Mouse (Mus musculus) C2C12 (cell line): ENCODE results near the gene Ap3b2. TPM values are rescaled to one million over a fixed set of nuclear protein-coding genes. Genes with fewer than 3 reads are reported as not detected.

Experiments used
- H3K27me3 ChIP-seq: one replicate; pipeline ENCODE4 v1.6.1; 2011; ENCODE audit not compliant: control insufficient read depth, insufficient read depth, insufficient read length
- H3K36me3 ChIP-seq: one replicate; pipeline ENCODE4 v1.6.1; 2011; ENCODE audit not compliant: control insufficient read depth, insufficient read depth
- H3K4me3 ChIP-seq: one replicate; pipeline ENCODE4 v1.5.1; 2011; ENCODE audit warnings: mild to moderate bottlenecking, control low read depth; ENCODE audit not compliant: poor library complexity, insufficient read depth, severe bottlenecking
- H3K79me2 ChIP-seq: one replicate; pipeline ENCODE4 v1.6.1; 2011; ENCODE audit not compliant: control insufficient read depth, insufficient read depth
- H3K79me3 ChIP-seq: one replicate; pipeline ENCODE4 v1.6.1; 2011; ENCODE audit warnings: low read depth, control low read depth
- H3ac ChIP-seq: one replicate; pipeline ENCODE3; 2011; ENCODE audit warnings: low read depth; ENCODE audit not compliant: control insufficient read depth, insufficient read length
- CEBPB ChIP-seq: IDR thresholded peaks from one replicate; pipeline ENCODE4 v1.6.1; 2011; ENCODE audit warnings: low read depth, mild to moderate bottlenecking, control low read depth, moderate library complexity
- CTCF ChIP-seq: IDR thresholded peaks from one replicate; pipeline ENCODE4 v1.5.1; 2011; ENCODE audit not compliant: control insufficient read depth, insufficient read depth, insufficient read length
- FOSL1 ChIP-seq: IDR thresholded peaks from one replicate; pipeline ENCODE4 v1.8.0; 2011; ENCODE audit warnings: mild to moderate bottlenecking, low read length; ENCODE audit not compliant: poor library complexity, insufficient read depth, severe bottlenecking
- MAX ChIP-seq: IDR thresholded peaks from one replicate; pipeline ENCODE4 v1.6.1; 2011; ENCODE audit warnings: mild to moderate bottlenecking, control low read depth
- MYOD1 ChIP-seq: IDR thresholded peaks from one replicate; pipeline ENCODE4 v1.6.1; 2011; ENCODE audit warnings: low read depth; ENCODE audit not compliant: control insufficient read depth, insufficient read length
- MYOG ChIP-seq: IDR thresholded peaks from one replicate; pipeline ENCODE4 v1.6.1; 2011; ENCODE audit not compliant: control insufficient read depth, insufficient read length; ENCODE audit errors: extremely low read depth
- USF1 ChIP-seq: IDR thresholded peaks from one replicate; pipeline ENCODE4 v1.6.1; 2011; ENCODE audit warnings: low read depth, mild to moderate bottlenecking, control low read depth, moderate library complexity
- polyA plus RNA-seq: library from polyadenylated mRNA; unstranded; fragments of >200 nt; fragmentation: generic; extraction: Trizol; gene quantifications from one replicate; pipeline ENCODE4 v1.2.1, GENCODE M21; 2012; ENCODE audit warnings: missing spikeins

Ap3b2 gene
- polyA plus RNA-seq, 1 experiment, result not detected

DNA sequence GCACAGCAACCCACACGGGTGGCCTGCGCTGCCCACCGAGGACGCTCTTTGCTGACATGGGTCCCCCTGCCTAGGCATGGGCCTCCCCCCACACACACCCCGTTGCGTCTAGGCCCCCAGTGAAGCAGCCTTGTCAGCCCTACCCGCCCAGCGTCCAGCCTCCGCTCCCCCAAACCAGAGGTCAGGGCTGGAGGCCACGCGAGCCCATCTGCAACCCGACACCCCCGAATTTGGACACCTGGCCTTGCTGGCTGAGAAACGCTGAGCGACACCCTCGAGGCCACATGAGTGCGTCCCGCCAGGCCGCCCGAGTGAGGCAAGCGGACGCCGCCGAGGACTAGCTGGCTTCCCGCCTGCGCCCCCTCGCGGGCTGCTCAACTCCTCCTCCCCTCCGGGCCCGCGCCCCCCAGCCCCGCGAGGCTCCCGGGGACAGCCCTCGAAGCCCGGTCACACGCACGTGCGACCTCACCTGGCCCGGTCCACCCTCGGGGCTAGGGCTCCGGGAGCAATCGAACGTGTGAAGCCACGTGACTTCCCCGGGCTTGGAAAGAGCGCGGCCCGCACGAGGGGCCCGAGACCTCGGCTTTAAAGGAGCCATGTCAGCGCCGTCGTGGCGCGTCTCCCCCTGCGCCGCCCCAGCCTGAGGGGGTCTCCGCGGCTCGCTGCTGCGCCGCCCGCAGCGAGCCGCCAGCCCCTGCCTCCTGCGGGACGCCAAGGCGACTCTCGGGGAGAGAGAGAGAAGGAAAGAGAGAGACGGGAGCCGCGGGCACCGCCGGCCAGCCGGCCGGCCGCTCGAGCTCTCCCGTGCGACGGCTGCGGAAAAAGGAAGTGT lies 40.1 kb downstream of the Ap3b2 start:
- no peak for TF ChIP-seq CTCF
- no peak for TF ChIP-seq MYOG
- no peak for TF ChIP-seq MYOD1
- TF ChIP-seq FOSL1, result no peak
- TF ChIP-seq CEBPB, result no peak
- TF ChIP-seq MAX, result no peak
- TF ChIP-seq USF1, result no peak
- no peak overlapping the region for H3K4me3 ChIP-seq
- H3K79me2 ChIP-seq, result no peaks in the 10 kb centered on the region
- no peaks in the 10 kb centered on the region for H3K36me3 ChIP-seq
- H3K27me3 ChIP-seq, result peaks cover 21% of the 10 kb centered on the region
- no peaks in the 10 kb centered on the region for H3K79me3 ChIP-seq
- no peak overlapping the region for H3ac ChIP-seq

DNA sequence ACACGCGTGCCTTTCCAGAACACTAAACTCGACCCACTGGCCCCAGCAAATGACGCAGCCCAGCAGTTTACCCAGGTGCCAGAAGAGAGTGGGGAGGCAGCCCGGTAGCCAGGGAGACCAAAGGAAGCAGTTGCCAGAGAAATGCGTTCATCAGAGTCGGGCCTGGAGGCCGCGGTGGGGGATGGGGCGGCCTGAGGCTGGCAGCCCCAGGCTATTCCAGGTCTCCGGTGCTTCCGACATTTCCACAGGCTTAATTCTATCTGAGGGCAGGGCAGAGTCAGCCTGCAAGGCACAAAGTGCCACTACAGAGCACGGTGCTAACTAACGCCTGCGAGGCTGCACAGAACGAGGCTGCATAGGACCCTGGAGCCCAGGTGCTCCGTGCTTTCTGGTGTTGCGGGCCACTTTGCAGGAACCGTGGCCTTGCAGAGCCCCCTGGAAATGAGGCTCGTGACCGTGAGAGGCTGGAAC lies 40.7 kb downstream of the Ap3b2 start:
- Histone ChIP-seq H3K36me3 (no peaks in the 10 kb centered on the region), H3K79me3 (no peaks in the 10 kb centered on the region), H3K4me3 (no peak overlapping the region), H3K79me2 (no peaks in the 10 kb centered on the region), H3K27me3 (peaks cover 21% of the 10 kb centered on the region), H3ac (no peak overlapping the region)
- no peak for TF ChIP-seq MAX

Other genes starting within 250 kb of the Ap3b2 start
- 3,363 TPM for gene Rps17, start 148.7 kb downstream of the Ap3b2 start, polyA plus RNA-seq
- gene Cpeb1, start 38.5 kb downstream of the Ap3b2 start, polyA plus RNA-seq, result 0.81 TPM
- not detected for gene BC048679, start 4.4 kb upstream of the Ap3b2 start, polyA plus RNA-seq
- gene Fsd2, start 73.0 kb upstream of the Ap3b2 start, polyA plus RNA-seq, result not detected
- 3.2 TPM for gene Whamm, start 77.3 kb upstream of the Ap3b2 start, polyA plus RNA-seq
- gene Homer2, start 213.6 kb upstream of the Ap3b2 start, polyA plus RNA-seq, result 0.05 TPM